In the genomic region with DNA sequence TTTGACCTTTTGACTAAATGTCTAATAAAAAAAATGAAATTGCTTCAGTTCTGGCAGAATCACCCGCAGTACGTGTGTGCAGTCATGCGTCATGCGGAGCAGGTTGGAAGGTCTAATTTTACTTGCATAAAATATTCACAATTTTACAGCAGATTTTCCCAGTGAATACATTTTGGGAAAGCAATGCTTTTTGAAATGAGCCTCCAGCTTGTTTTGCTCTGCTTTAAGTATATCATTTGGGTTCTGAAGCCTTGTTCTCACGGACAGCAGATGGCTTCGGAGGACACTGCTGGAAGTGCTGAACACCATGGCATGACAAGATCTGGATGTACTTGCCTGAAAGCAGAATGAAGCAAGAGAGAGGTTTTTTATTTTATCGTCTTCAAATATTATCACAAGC, we compare ENCODE assay signal across 16 mouse cellular contexts. TPM values are rescaled to one million over a fixed set of nuclear protein-coding genes. Genes with fewer than 3 reads are reported as not detected.
DNase-seq lines count a peak whose midpoint lies in the region; ATAC-seq and TF ChIP-seq lines count a peak whose summit lies in the region.
"Had no signal": no experiment of that assay in that cellular context is flagged by ENCODE, and none has a peak within 500 bp of the region (broad histone marks: within the 10 kb centered on the region; RNA-seq: fewer than 3 reads in every experiment).

No protein-coding gene starts in this region.

- H3K9me3 ChIP-seq in forebrain, embryonic 16.5 days (ENCODE audit: control insufficient read depth, low read length), result no peaks in the 10 kb centered on the region
- no peaks in the 10 kb centered on the region for H3K9me3 ChIP-seq in forebrain, embryonic 15.5 days
- H3K9me3 ChIP-seq in intestine, postnatal 0 days (ENCODE audit: control insufficient read depth), result no peaks in the 10 kb centered on the region
- H3K9me3 ChIP-seq: forebrain, embryonic 12.5 days; heart, embryonic 10.5 days; kidney, embryonic 15.5 days; midbrain, embryonic 13.5 days had no signal

- peak; percentile 47; the same call in 1 of the 2 replicates for ATAC-seq in forebrain, embryonic 16.5 days
- ATAC-seq in forebrain, embryonic 15.5 days (replicated peaks), result no peak; the same call in 1 of the 2 replicates
- ATAC-seq in intestine, postnatal 0 days, result no peak
- ATAC-seq: midbrain, embryonic 13.5 days had no signal

- DNase-seq in brain, embryonic 18.5 days (ENCODE audit: low read depth, low spot score), result peak; percentile 59
- DNase-seq in layer of hippocampus, adult 8-10 months (ENCODE audit: low spot score in 2 of 2), result peak; percentile 80 to 81
- DNase-seq in left cerebral cortex, postnatal 36 days (ENCODE audit: low spot score in 2 of 2), result peak; percentile 39 to 66
- DNase-seq in spleen, postnatal 4 days (ENCODE audit: low spot score in 2 of 2), result no peak
- DNase-seq in adrenal gland, adult 2 months, result no peak
- DNase-seq: gastrocnemius, postnatal 25 days; heart, postnatal 14 days; lung, embryonic 14.5 days had no signal

- H3K4me3 ChIP-seq in forebrain, embryonic 16.5 days (replicated peaks; ENCODE audit: low read length), result no peak overlapping the region
- no peak overlapping the region for H3K4me3 ChIP-seq in forebrain, embryonic 15.5 days
- no peak overlapping the region for H3K4me3 ChIP-seq in intestine, postnatal 0 days (ENCODE audit: low read depth, low read length)
- H3K4me3 ChIP-seq: forebrain, embryonic 12.5 days; heart, embryonic 10.5 days; kidney, embryonic 15.5 days; midbrain, embryonic 13.5 days had no signal

- no peaks in the 10 kb centered on the region for H3K4me1 ChIP-seq in forebrain, embryonic 16.5 days (replicated peaks; ENCODE audit: control insufficient read depth, insufficient read depth, low read length)
- no peaks in the 10 kb centered on the region for H3K4me1 ChIP-seq in forebrain, embryonic 15.5 days
- H3K4me1 ChIP-seq in intestine, postnatal 0 days (replicated peaks; ENCODE audit: control insufficient read depth, insufficient read depth, low read length), result no peaks in the 10 kb centered on the region
- H3K4me1 ChIP-seq: forebrain, embryonic 12.5 days; heart, embryonic 10.5 days; kidney, embryonic 15.5 days; midbrain, embryonic 13.5 days had no signal

- no peak overlapping the region for H3K4me2 ChIP-seq in forebrain, embryonic 16.5 days (ENCODE audit: low read length)
- H3K4me2 ChIP-seq in forebrain, embryonic 15.5 days (replicated peaks), result no peak overlapping the region
- H3K4me2 ChIP-seq in intestine, postnatal 0 days (replicated peaks; ENCODE audit: low read depth), result no peak overlapping the region
- H3K4me2 ChIP-seq: forebrain, embryonic 12.5 days; kidney, embryonic 15.5 days; liver, embryonic 11.5 days; lung, embryonic 14.5 days; midbrain, embryonic 13.5 days had no signal

- intact Hi-C loops in left cerebral cortex, postnatal 36 days (cut with DNase I), result no loop called here

- TF ChIP-seq CTCF in intestine, postnatal 0 days (IDR thresholded peaks at IDR 0.05; ENCODE audit: low read depth), result no peak

- no peak overlapping the region for H3K9ac ChIP-seq in forebrain, embryonic 16.5 days (replicated peaks; ENCODE audit: low read depth, low read length)
- no peak overlapping the region for H3K9ac ChIP-seq in forebrain, embryonic 15.5 days (replicated peaks)
- H3K9ac ChIP-seq in intestine, postnatal 0 days (ENCODE audit: low read depth, low read length), result no peak overlapping the region
- H3K9ac ChIP-seq: forebrain, embryonic 12.5 days; kidney, embryonic 15.5 days; lung, embryonic 14.5 days; midbrain, embryonic 13.5 days had no signal

- no peak overlapping the region for H3K27ac ChIP-seq in forebrain, embryonic 16.5 days (ENCODE audit: low read length)
- no peak overlapping the region for H3K27ac ChIP-seq in forebrain, embryonic 15.5 days (replicated peaks)
- no peak overlapping the region for H3K27ac ChIP-seq in intestine, postnatal 0 days (ENCODE audit: low read depth, low read length)
- H3K27ac ChIP-seq: forebrain, embryonic 12.5 days; heart, embryonic 10.5 days; kidney, embryonic 15.5 days; midbrain, embryonic 13.5 days had no signal

- H3K36me3 ChIP-seq in forebrain, embryonic 16.5 days (ENCODE audit: control insufficient read depth, insufficient read depth), result no peaks in the 10 kb centered on the region
- H3K36me3 ChIP-seq in forebrain, embryonic 15.5 days, result no peaks in the 10 kb centered on the region
- H3K36me3 ChIP-seq in intestine, postnatal 0 days (ENCODE audit: control insufficient read depth, insufficient read depth), result no peaks in the 10 kb centered on the region
- H3K36me3 ChIP-seq: forebrain, embryonic 12.5 days; heart, embryonic 10.5 days; kidney, embryonic 15.5 days; midbrain, embryonic 13.5 days had no signal

- WGBS in forebrain, embryonic 16.5 days, result 72% methylated on average over 7 of the region's 7 CpGs
- WGBS in forebrain, embryonic 15.5 days, result 80% methylated on average over 7 of the region's 7 CpGs
- WGBS in intestine, postnatal 0 days, result 91% methylated on average over 7 of the region's 7 CpGs

- no peaks in the 10 kb centered on the region for H3K27me3 ChIP-seq in forebrain, embryonic 16.5 days (replicated peaks; ENCODE audit: control insufficient read depth, insufficient read depth, low read length)
- no peaks in the 10 kb centered on the region for H3K27me3 ChIP-seq in forebrain, embryonic 15.5 days
- no peaks in the 10 kb centered on the region for H3K27me3 ChIP-seq in intestine, postnatal 0 days (replicated peaks; ENCODE audit: control insufficient read depth, insufficient read depth, low read length)
- H3K27me3 ChIP-seq: forebrain, embryonic 12.5 days; kidney, embryonic 15.5 days; midbrain, embryonic 13.5 days had no signal

RNA-seq across cellular contexts. Expression of a gene that starts 54.0 kb away (rescaled TPM):
- polyA plus RNA-seq in forebrain, embryonic 16.5 days (2015; fragmentation: Nextera tagmentation; extraction: Ambion mirVana), result 48.2 and 49.6 TPM in 2 replicates
- polyA plus RNA-seq in forebrain, embryonic 15.5 days (2015; fragmentation: Nextera tagmentation; extraction: Ambion mirVana), result 45.9 and 50.8 TPM in 2 replicates
- total RNA-seq in layer of hippocampus, adult 8-10 months (2022), result 10 to 100 TPM; 23.6 to 37.7 (median 29.3) TPM
- total RNA-seq in left cerebral cortex, postnatal 36 days (2021), result 10 to 100 TPM; 30.6 to 31.6 TPM
- total RNA-seq in adrenal gland, adult 2 months (2021), result 10 to 100 TPM in 1 of 2 experiments, 1 to 10 TPM in 1; 6.2 to 13.9 TPM
- 0.63 and 0.97 TPM in 2 replicates for polyA plus RNA-seq in adrenal gland, adult 2 months (2012; rRNA removed)
- polyA plus RNA-seq in intestine, postnatal 0 days (2015; fragmentation: Nextera tagmentation; extraction: Ambion mirVana), result 9.9 and 10.0 TPM in 2 replicates

Comparison
In these comparisons a context has a peak if more than half of its experiments do, and no peak if none do; other contexts are left out.
1. DNase-seq: peak in brain, embryonic 18.5 days (single experiment), layer of hippocampus, adult 8-10 months (2 of 2) and left cerebral cortex, postnatal 36 days (2 of 2); none in spleen, postnatal 4 days (0 of 2) and adrenal gland, adult 2 months (single experiment).